Mouse (Mus musculus) liver, adult 10 weeks (tissue): ENCODE results near the gene F2rl3. TPM values are rescaled to one million over a fixed set of nuclear protein-coding genes. Genes with fewer than 3 reads are reported as not detected.

Experiments
- polyA plus RNA-seq: library from polyadenylated mRNA; stranded (reverse); fragments of 350-450 nt; fragmentation: Illumina TruSeq; extraction: RNeasy Lipid Tissue Mini Kit (QIAGEN cat#74804); gene quantifications from one replicate; pipeline ENCODE4 v1.2.3, GENCODE M21; 2014; ENCODE audit warnings: low read depth, low replicate concordance

The F2rl3 gene
- not detected for polyA plus RNA-seq

DNA sequence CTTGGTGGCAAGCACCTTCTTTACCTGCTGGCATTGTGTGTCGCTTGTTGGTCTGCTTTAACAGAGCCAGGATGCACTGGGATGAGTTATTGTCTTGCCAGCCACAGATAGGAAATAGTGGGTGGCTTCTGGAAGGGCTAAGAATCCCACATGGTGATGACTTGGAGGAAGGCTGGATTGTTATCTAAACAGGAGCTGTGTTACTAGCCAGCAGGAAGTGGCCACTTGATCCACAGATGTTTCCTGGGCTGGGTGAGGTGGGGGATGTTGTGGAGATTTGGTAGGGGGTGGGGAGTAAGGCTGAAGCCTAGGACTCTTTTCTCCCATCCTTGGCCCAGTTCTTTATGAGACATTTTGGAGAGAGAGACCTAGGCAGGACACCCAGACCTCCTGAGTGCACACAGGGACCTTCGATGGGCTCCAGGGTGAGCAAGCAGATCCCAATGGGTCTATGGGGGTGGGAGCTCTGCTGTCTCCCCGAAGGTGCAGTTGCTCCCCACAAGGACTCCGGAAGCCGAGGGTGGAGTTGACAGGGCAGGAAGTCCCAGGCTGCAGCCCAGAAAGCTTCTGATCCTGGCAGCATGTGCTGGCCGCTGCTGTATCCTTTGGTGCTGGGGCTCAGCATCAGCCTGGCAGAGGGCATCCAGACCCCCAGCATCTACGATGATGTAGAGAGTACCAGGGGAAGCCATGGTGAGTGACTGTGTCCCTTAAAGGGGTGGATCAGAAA lies at the start of gene F2rl3:
TSS of gene F2rl3 (plus strand) at position 559 of the 730 bp plus-strand sequence.

DNA sequence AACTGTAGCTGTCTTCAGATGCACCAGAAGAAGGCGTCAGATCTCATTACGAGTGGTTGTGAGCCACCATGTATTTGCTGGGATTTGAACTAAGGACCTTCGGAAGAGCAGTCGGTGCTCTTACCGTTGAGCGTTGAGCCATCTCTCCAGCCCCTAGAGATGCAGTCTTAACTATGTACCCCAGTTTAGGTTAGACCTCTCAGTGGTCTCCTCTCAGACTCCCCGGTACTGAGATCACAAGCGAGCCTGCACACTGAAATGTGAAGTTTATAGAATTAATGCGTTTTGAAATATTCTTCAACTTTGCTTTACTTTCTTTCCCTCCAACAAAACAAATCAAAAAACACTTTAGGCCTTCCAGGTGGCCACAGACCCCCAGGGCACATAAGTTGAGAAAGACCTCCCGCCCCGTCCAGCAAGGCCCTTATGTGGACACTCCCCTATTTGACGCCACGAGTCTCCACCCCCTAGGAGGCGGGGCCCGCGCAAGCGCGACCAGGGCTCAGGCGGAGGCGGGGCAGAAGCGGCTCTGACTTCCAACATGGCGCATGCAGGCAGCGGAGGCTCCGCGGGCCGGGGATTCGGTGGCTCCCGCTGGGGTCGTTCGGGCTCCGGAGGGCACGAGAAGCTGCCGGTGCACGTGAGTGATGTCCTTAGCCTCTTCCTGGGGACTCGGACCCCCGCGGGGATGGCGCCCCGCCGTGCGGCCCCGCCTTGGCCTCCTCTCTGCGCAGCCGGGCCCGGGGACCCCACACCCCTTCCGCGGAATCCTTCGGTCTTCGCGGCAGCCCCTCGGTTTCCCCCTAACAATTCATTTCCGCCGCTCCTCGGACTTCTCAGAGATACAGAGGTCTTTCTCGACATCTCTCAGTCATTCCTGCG lies 38.7 kb upstream of the F2rl3 start, which contains the start of gene Sin3b:
TSS of gene Sin3b (plus strand) at position 517 of the 882 bp plus-strand sequence.

Other genes starting within 250 kb of the F2rl3 start
- gene Med26, start 213.6 kb upstream of the F2rl3 start, polyA plus RNA-seq = 0.69 TPM
- gene Smim7, start 190.8 kb upstream of the F2rl3 start, polyA plus RNA-seq = 30.5 TPM
- 0.29 TPM for gene Tmem38a, start 189.8 kb upstream of the F2rl3 start, polyA plus RNA-seq
- gene Nwd1, start 115.2 kb upstream of the F2rl3 start, polyA plus RNA-seq = not detected
- 8.7 TPM for gene Sin3b, start 38.6 kb upstream of the F2rl3 start, polyA plus RNA-seq